Mouse (Mus musculus) heart, adult 2 months (tissue): ENCODE measurements around the gene Sp8. TPM values are rescaled to one million over a fixed set of nuclear protein-coding genes. Genes with fewer than 3 reads are reported as not detected.

Experiments
- DNase-seq, 2 experiments: peaks; one replicate each; pipeline ENCODE4 v3.0.0; 2021
- H3K27ac ChIP-seq: fragments of 200-600 bp; 2 replicates; pipeline ENCODE4 v1.8.1; 2022
- H3K27me3 ChIP-seq: fragments of 200-500 bp; 2 replicates; pipeline ENCODE4 v1.6.1; 2012; ENCODE audit warnings: mild to moderate bottlenecking, low read length, inconsistent platforms, mixed read lengths; ENCODE audit not compliant: control insufficient read depth, insufficient read depth
- H3K36me3 ChIP-seq: fragments of 200-500 bp; 2 replicates; pipeline ENCODE4 v1.6.1; 2012; ENCODE audit warnings: low read length, inconsistent platforms; ENCODE audit not compliant: control insufficient read depth, insufficient read depth
- H3K4me1 ChIP-seq: fragments of 200-500 bp; 2 replicates; pipeline ENCODE4 v1.6.1; 2011; ENCODE audit warnings: low read length; ENCODE audit not compliant: control insufficient read depth, insufficient read depth
- H3K4me3 ChIP-seq: fragments of 200-600 bp; 2 replicates; pipeline ENCODE4 v1.8.1; 2022
- H3K79me2 ChIP-seq: fragments of 200-500 bp; replicated peaks from 2 replicates; pipeline ENCODE4 v1.6.1; 2012; ENCODE audit warnings: mild to moderate bottlenecking, inconsistent platforms, low read length, moderate library complexity, mixed read lengths; ENCODE audit not compliant: control insufficient read depth, insufficient read depth
- H3K9ac ChIP-seq: fragments of 200-500 bp; 2 replicates; pipeline ENCODE4 v1.6.1; 2012; ENCODE audit warnings: low read depth, mild to moderate bottlenecking, control low read depth, inconsistent platforms, low read length, mixed read lengths
- CTCF ChIP-seq: fragments of 200-600 bp; IDR thresholded peaks from 2 replicates; pipeline ENCODE4 v1.8.1; 2022; ENCODE audit warnings: antibody characterized with exemption, mild to moderate bottlenecking, moderate library complexity
- EP300 ChIP-seq: fragments of 200-500 bp; IDR thresholded peaks from 2 replicates; pipeline ENCODE4 v1.6.1; 2011; ENCODE audit warnings: low read depth, low read length, control low read depth; ENCODE audit not compliant: insufficient read depth
- POLR2A ChIP-seq: fragments of 200-500 bp; IDR thresholded peaks from 2 replicates; pipeline ENCODE4 v1.6.1; 2011; ENCODE audit warnings: mild to moderate bottlenecking, low read depth, low read length, control low read depth; ENCODE audit not compliant: insufficient read depth
- WGBS: fragments of 180-500 bp; shearing (Covaris S2); methylation state at CpG from one replicate; pipeline ENCODE4 v1.1.7; 2018; 5-methylcytosine and 5-hydroxymethylcytosine counted together
- intact Hi-C: fragments of 180-260 bp; cut with DNase I; formaldehyde crosslinking; loops from one replicate; pipeline ENCODE4 v1.15.1; 2025
- polyA plus RNA-seq: library from polyadenylated mRNA; depleted of rRNA; stranded (reverse); fragments of >200 nt; gene quantifications from 2 replicates; pipeline ENCODE4 v1.2.3, GENCODE M21; 2012
- total RNA-seq, 2 experiments: library from RNA; stranded (reverse); gene quantifications; 2 replicates each; pipeline ENCODE4 v1.2.3; 2021

Gene Sp8
- total and polyA plus RNA-seq, 3 experiments, result not detected

DNA sequence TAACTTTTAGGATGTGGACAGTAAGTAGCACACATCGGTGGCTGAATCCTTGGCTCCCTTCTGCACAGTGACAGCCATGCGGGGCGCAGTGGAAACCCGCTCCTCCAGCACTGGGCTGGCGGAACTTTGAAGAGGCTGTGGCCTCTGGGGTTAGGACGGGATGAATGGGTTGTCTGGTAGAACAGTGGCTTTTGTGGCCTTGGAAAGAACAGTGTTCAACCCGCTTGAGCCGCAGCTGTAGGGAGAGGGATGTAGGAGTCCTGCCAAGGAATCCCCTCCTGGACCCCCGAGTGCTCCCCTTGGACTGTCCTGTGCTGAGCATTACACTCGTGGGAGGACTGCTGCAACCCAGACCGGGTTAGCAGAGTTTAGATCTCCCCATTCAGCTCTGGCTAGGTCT lies 3.9 kb downstream of the Sp8 start:
- intact Hi-C loops, result loop anchor here (10.0 kb wide), 2 partner anchors 265 to 545 kb away; partner anchors contain the start of gene Sp4
- TF ChIP-seq POLR2A (no peak), CTCF (no peak), EP300 (no peak)
- no peaks in the 10 kb centered on the region for H3K36me3 ChIP-seq
- no peaks in the 10 kb centered on the region for H3K79me2 ChIP-seq
- no peak overlapping the region for H3K27ac ChIP-seq
- H3K27me3 ChIP-seq, result peaks cover 33% of the 10 kb centered on the region
- no peak overlapping the region for H3K4me3 ChIP-seq
- DNase-seq, result no peak
- no peak overlapping the region for H3K9ac ChIP-seq
- H3K4me1 ChIP-seq, result no peaks in the 10 kb centered on the region
- 4% methylated on average over 11 of the region's 11 CpGs for WGBS

DNA sequence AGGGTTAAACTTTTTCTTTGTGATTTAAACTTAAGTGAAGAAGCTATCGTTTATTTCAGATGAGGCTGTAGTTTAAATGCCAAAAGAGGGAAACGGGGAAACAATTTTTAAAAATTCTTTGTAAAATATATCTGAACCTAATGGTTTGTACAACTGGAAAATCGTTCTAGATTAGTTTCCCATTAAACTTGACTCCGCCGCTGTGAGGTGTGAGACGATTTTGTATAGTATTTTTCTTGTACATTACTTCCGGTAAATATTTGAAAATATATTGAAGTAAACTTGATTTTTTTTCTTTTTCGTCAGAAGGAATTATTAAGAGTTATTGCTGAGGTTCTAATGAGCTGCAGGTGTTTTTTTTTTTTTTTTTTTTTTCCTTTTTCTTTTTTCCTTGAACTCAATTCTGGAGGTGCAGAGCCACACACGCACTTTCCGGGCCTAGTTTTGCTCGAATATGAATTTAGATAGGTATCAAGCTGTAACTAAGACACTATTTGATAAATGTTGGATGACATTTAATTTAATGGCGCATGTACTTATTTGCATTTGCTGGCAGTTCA lies 4.8 kb downstream of the Sp8 start:
- Histone ChIP-seq H3K36me3 (no peaks in the 10 kb centered on the region), H3K27me3 (peaks cover 33% of the 10 kb centered on the region), H3K9ac (no peak overlapping the region), H3K4me3 (no peak overlapping the region), H3K79me2 (no peaks in the 10 kb centered on the region), H3K4me1 (no peaks in the 10 kb centered on the region), H3K27ac (no peak overlapping the region)
- intact Hi-C loops, result no loop called here
- no peak for DNase-seq
- TF ChIP-seq POLR2A, result no peak
- TF ChIP-seq CTCF, result no peak
- 36% methylated on average over 12 of the region's 12 CpGs for WGBS

DNA sequence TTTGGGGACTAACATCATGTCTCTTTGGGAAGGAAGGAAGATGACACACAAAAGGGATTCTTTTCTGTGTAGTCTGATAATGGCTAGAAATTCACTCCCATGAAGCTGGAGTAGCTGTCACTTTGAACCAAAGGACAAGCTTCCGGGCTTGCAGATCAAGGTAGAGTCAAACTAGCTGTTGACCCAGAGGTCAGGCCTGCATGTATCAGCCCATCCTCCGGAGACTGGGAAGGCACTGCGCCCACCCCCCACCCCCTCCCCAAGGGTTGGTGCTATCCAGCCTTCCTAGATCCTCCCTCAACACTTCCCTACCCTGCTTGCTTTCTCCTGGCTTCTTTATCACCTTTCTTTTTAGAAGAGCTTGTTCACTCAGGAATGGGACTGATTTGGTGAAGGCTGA lies 7.2 kb downstream of the Sp8 start:
- TF ChIP-seq CTCF, result no peak
- no peak for TF ChIP-seq EP300
- TF ChIP-seq POLR2A, result no peak
- Histone ChIP-seq H3K27me3 (peaks cover 24% of the 10 kb centered on the region), H3K4me1 (no peaks in the 10 kb centered on the region), H3K79me2 (no peaks in the 10 kb centered on the region), H3K36me3 (no peaks in the 10 kb centered on the region), H3K27ac (no peak overlapping the region), H3K9ac (no peak overlapping the region), H3K4me3 (no peak overlapping the region)
- 4% methylated on average over 3 of the region's 3 CpGs for WGBS
- intact Hi-C loops, result no loop called here
- DNase-seq, result no peak

DNA sequence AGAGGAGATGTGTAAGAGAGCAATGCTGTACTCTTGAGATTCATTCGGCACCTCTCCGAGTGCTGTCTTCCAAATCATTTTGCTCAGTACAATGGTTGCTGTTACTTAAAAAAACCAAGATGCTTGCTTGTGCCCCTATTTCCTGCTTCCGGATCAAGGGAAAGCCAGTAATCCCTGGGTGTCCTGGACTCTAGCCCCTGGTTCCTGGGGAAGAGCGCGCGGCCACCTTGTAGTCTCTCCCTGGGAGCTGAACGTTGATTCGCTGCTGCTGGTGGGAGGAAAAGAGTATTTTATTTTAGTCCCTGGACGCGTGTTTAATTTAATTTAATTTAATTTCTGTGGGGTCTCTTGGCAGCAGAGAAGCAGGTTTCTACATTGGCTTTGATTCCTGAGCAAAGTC lies 8.3 kb downstream of the Sp8 start:
- Histone ChIP-seq H3K4me3 (no peak overlapping the region), H3K27ac (no peak overlapping the region), H3K79me2 (no peaks in the 10 kb centered on the region), H3K4me1 (no peaks in the 10 kb centered on the region), H3K9ac (no peak overlapping the region), H3K36me3 (no peaks in the 10 kb centered on the region), H3K27me3 (peaks cover 15% of the 10 kb centered on the region)
- intact Hi-C loops, result loop anchor here (2.0 kb wide), 1 partner anchor 398 kb away; no protein-coding TSS in a partner anchor
- no peak for DNase-seq
- 5% methylated on average over 10 of the region's 10 CpGs for WGBS
- TF ChIP-seq POLR2A (no peak), CTCF (no peak), EP300 (no peak)

DNA sequence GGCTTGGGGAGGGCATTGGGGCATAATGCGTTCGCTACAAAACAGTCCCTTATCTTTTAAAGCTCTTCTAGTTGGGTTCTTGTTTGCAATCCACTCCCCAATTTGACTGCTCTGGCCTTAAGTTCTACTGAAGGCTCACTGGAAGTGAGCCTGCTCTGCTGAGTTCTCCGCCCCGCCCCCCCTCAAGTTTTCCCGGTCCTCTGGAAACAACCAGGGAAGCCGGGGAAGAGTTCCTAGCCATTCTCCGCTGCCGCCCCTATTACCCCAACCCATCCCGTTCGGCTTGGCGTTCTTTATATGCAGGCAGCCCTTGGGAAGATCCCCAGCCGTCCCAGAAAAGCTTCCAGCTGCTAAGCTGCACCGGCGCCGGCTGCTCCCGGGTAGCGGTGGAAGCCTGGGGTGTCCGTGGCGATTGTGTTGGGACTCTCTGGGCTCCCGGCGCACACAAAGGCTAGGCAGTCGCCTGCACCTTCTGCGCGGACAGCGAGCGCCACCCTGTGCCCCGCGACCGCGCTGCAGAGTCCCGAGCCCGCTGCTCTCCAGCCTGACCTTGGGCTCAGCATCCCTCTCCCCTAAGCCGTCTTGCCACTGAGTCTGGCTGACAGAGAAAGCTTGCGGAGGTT lies 8.8 kb downstream of the Sp8 start:
- intact Hi-C loops, result loop anchor here (1.0 to 5.0 kb wide), 3 partner anchors 398 to 1038 kb away; no protein-coding TSS in a partner anchor
- H3K4me3 ChIP-seq, result no peak overlapping the region
- H3K79me2 ChIP-seq, result no peaks in the 10 kb centered on the region
- H3K36me3 ChIP-seq, result no peaks in the 10 kb centered on the region
- H3K27ac ChIP-seq, result no peak overlapping the region
- H3K9ac ChIP-seq, result no peak overlapping the region
- no peaks in the 10 kb centered on the region for H3K4me1 ChIP-seq
- 1% methylated on average over 34 of the region's 34 CpGs for WGBS
- peaks cover 11% of the 10 kb centered on the region for H3K27me3 ChIP-seq
- DNase-seq, result peak; percentile 39 to 67
- TF ChIP-seq POLR2A (no peak), CTCF (peak; percentile 82), EP300 (no peak)

DNA sequence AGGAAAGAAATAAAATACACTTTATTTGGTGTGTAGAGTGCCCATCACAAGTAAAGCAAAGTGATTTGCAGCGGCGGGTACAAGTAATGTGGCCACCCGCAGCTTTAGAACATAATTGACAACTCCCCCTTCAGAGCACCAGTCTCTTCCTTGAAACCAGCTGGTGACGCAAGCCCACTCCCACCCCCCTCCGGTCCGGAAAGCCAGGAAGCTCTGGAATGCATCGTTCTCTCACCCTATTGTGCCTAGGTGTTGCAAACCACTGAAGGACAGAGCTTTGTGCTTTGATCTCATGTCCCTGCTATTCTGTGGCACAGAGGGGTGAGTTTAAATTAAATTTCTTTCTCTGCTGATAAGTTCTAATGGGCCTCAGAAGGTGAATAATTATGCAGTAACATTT lies 10.0 kb downstream of the Sp8 start:
- TF ChIP-seq EP300, result no peak
- Histone ChIP-seq H3K9ac (no peak overlapping the region), H3K79me2 (no peaks in the 10 kb centered on the region), H3K36me3 (no peaks in the 10 kb centered on the region), H3K4me1 (no peaks in the 10 kb centered on the region), H3K4me3 (no peak overlapping the region), H3K27me3 (peaks cover 10% of the 10 kb centered on the region), H3K27ac (no peak overlapping the region)
- no peak for DNase-seq
- intact Hi-C loops, result loop anchor here (5.0 kb wide), 1 partner anchor 1039 kb away; no protein-coding TSS in a partner anchor
- 2% methylated on average over 7 of the region's 7 CpGs for WGBS
